In genomic region chr9:58347795-58348194, GRCm38 (mm10) we compare ENCODE assay signal across 27 mouse cellular contexts. TPM values are rescaled to one million over a fixed set of nuclear protein-coding genes. Genes with fewer than 3 reads are reported as not detected.
"Had no signal": no experiment of that assay in that cellular context is flagged by ENCODE, and none has a peak within 500 bp of the region (broad histone marks: within the 10 kb centered on the region; RNA-seq: fewer than 3 reads in every experiment).

No protein-coding gene starts in this region.

- H3K9ac ChIP-seq: limb, embryonic 12.5 days; limb, embryonic 15.5 days; liver, embryonic 14.5 days; liver, postnatal 0 days; lung, embryonic 14.5 days; midbrain, embryonic 12.5 days; midbrain, embryonic 15.5 days; neural tube, embryonic 12.5 days; neural tube, embryonic 15.5 days had no signal

- H3K4me1 ChIP-seq: limb, embryonic 15.5 days had no signal

- H3K9me3 ChIP-seq: limb, embryonic 12.5 days; limb, embryonic 15.5 days; midbrain, embryonic 12.5 days; midbrain, embryonic 15.5 days; neural tube, embryonic 12.5 days; neural tube, embryonic 15.5 days had no signal

- DNase-seq: left cerebral cortex, postnatal 4 days; liver, postnatal 0 days; lung, embryonic 14.5 days; right cerebral cortex, adult 18-20 months; right cerebral cortex, postnatal 14 days; right cerebral cortex, postnatal 4 days; thymus, adult 2 months; thymus, postnatal 14 days; thymus, postnatal 4 days had no signal

- H3K36me3 ChIP-seq: limb, embryonic 12.5 days; limb, embryonic 15.5 days; midbrain, embryonic 12.5 days; midbrain, embryonic 15.5 days; neural tube, embryonic 12.5 days; neural tube, embryonic 15.5 days had no signal

- H3K4me3 ChIP-seq: limb, embryonic 12.5 days; limb, embryonic 15.5 days; midbrain, embryonic 12.5 days; midbrain, embryonic 15.5 days; neural tube, embryonic 12.5 days; neural tube, embryonic 15.5 days had no signal

- H3K27ac ChIP-seq: kidney, postnatal 0 days; limb, embryonic 12.5 days; limb, embryonic 15.5 days; liver, embryonic 14.5 days; macrophage; midbrain, embryonic 12.5 days; midbrain, embryonic 15.5 days; neural tube, embryonic 12.5 days; neural tube, embryonic 15.5 days; stomach, postnatal 0 days had no signal

- H3K27me3 ChIP-seq: limb, embryonic 15.5 days; midbrain, embryonic 15.5 days; neural tube, embryonic 12.5 days; neural tube, embryonic 15.5 days had no signal

RNA-seq across cellular contexts. Expression of gene Tbc1d21, which starts 22.5 kb away (rescaled TPM):
- total RNA-seq: layer of hippocampus, postnatal 14 days; left cerebral cortex, adult 8-10 months; left cerebral cortex, postnatal 14 days; left cerebral cortex, postnatal 4 days; megakaryocyte, adult 5-6 weeks had no signal
- polyA plus RNA-seq: kidney, embryonic 14.5 days; kidney, postnatal 0 days; limb, embryonic 12.5 days; limb, embryonic 15.5 days; liver, embryonic 11.5 days; liver, embryonic 14.5 days; liver, postnatal 0 days; lung, embryonic 14.5 days; lung, postnatal 0 days; macrophage; midbrain, embryonic 12.5 days; midbrain, embryonic 15.5 days; neural tube, embryonic 12.5 days; neural tube, embryonic 15.5 days; stomach, embryonic 14.5 days; stomach, postnatal 0 days; thymus, adult 2 months had no signal

RNA-seq across cellular contexts. Expression of gene Loxl1, which starts 34.8 kb away (rescaled TPM):
- polyA plus RNA-seq: macrophage had no signal
